9 mouse cellular contexts compared by ENCODE assay signal in the genomic region with DNA sequence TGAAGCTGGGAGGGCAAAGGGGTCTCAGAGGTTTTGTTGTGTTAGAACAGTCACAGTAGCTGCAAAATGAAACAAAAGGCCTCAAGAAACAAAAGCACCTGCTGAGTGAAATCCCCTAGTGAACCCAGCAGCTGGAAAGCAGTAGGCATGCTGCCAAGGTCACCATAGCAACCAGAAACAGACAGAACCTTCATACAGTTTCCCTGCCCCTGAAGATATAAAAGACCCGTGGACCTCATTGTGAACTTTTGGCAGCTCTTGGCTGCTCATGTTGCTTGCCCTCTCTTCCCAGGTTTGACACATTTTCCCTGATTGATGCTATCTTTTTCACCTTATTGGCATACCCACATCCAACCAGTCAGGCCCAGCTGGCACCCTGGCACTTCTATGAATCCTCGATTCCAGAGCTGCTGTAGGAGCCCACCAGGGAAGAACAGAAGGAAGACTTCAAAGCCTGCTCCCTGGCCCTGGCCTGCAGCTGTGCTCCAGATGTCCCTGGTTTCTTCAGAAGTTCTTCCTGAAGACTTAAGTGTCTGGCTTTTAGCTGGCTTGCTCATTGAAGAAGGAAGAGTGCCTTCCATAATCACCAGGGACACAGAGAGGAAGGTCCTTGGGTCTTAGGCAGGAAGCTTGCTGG. TPM values are rescaled to one million over a fixed set of nuclear protein-coding genes. Genes with fewer than 3 reads are reported as not detected.
DNase-seq lines count a peak whose midpoint lies in the region; ATAC-seq lines count a peak whose summit lies in the region.
"Had no signal": no experiment of that assay in that cellular context is flagged by ENCODE, and none has a peak within 500 bp of the region (broad histone marks: within the 10 kb centered on the region; RNA-seq: fewer than 3 reads in every experiment).

No protein-coding gene starts in this region.

- 5% methylated on average over 2 of the region's 2 CpGs for WGBS in forebrain, embryonic 15.5 days
- 29% methylated on average over 2 of the region's 2 CpGs for WGBS in kidney, embryonic 14.5 days
- WGBS in midbrain, embryonic 12.5 days: 11% methylated on average over 2 of the region's 2 CpGs

- H3K9me3 ChIP-seq in forebrain, embryonic 15.5 days: no peaks in the 10 kb centered on the region
- H3K9me3 ChIP-seq in kidney, embryonic 14.5 days (ENCODE audit: control insufficient read depth, low read length): no peaks in the 10 kb centered on the region
- H3K9me3 ChIP-seq in midbrain, embryonic 12.5 days: no peaks in the 10 kb centered on the region

- H3K4me2 ChIP-seq in forebrain, embryonic 15.5 days (replicated peaks): no peak overlapping the region
- no peak overlapping the region for H3K4me2 ChIP-seq in kidney, embryonic 14.5 days (replicated peaks; ENCODE audit: low read depth, low read length)
- no peak overlapping the region for H3K4me2 ChIP-seq in midbrain, embryonic 12.5 days (replicated peaks)

- no peaks in the 10 kb centered on the region for H3K36me3 ChIP-seq in forebrain, embryonic 15.5 days
- no peaks in the 10 kb centered on the region for H3K36me3 ChIP-seq in kidney, embryonic 14.5 days (ENCODE audit: control insufficient read depth, insufficient read depth, low read length)
- no peaks in the 10 kb centered on the region for H3K36me3 ChIP-seq in midbrain, embryonic 12.5 days

- peaks cover 17% of the 10 kb centered on the region for H3K4me1 ChIP-seq in forebrain, embryonic 15.5 days
- H3K4me1 ChIP-seq in kidney, embryonic 14.5 days (ENCODE audit: control insufficient read depth, insufficient read depth, low read length): peaks cover 7% of the 10 kb centered on the region
- peaks cover 14% of the 10 kb centered on the region for H3K4me1 ChIP-seq in midbrain, embryonic 12.5 days

- peak; percentile 57 for ATAC-seq in forebrain, embryonic 15.5 days (replicated peaks)
- peak; percentile 55; the same call in 1 of the 2 replicates for ATAC-seq in kidney, embryonic 14.5 days (ENCODE audit: low FRiP score, low TSS enrichment)
- 0 out of 2 replicates have a peak, but pooled peaks have one; percentile 58 for ATAC-seq in midbrain, embryonic 12.5 days (ENCODE audit: low FRiP score, low read depth)

- H3K9ac ChIP-seq in forebrain, embryonic 15.5 days (replicated peaks): no peak overlapping the region
- H3K9ac ChIP-seq in kidney, embryonic 14.5 days (ENCODE audit: low read depth, low read length): peak overlapping the region; percentile 7; the same call in 1 of the 2 replicates
- no peak overlapping the region for H3K9ac ChIP-seq in midbrain, embryonic 12.5 days (replicated peaks)

- no peaks in the 10 kb centered on the region for H3K27me3 ChIP-seq in forebrain, embryonic 15.5 days
- no peaks in the 10 kb centered on the region for H3K27me3 ChIP-seq in kidney, embryonic 14.5 days (ENCODE audit: control insufficient read depth, insufficient read depth, low read length)
- H3K27me3 ChIP-seq in midbrain, embryonic 12.5 days: no peaks in the 10 kb centered on the region; the same call in 1 of the 2 replicates

- H3K27ac ChIP-seq in forebrain, embryonic 15.5 days (replicated peaks): peak overlapping the region; percentile 54; the same call in 1 of the 2 replicates
- no peak overlapping the region for H3K27ac ChIP-seq in kidney, embryonic 14.5 days (ENCODE audit: low read depth, low read length)
- peak overlapping the region; percentile 36; the same call in 1 of the 2 replicates for H3K27ac ChIP-seq in midbrain, embryonic 12.5 days (replicated peaks)

- peak; percentile 58 for DNase-seq in layer of hippocampus, adult 11-12 months (ENCODE audit: low spot score)
- no peak for DNase-seq in layer of hippocampus, postnatal 36 days
- DNase-seq in adipocyte (ENCODE audit: low spot score): peak; percentile 50
- peak; percentile 58 for DNase-seq in thymus, postnatal 14 days
- no peak for DNase-seq in spleen, postnatal 14 days (ENCODE audit: low spot score in 2 of 2)

- no peak overlapping the region for H3K4me3 ChIP-seq in forebrain, embryonic 15.5 days
- no peak overlapping the region for H3K4me3 ChIP-seq in kidney, embryonic 14.5 days (ENCODE audit: low read length)
- no peak overlapping the region for H3K4me3 ChIP-seq in midbrain, embryonic 12.5 days

RNA-seq across cellular contexts. Expression of a gene that starts 10.9 kb away (rescaled TPM):
- total RNA-seq in layer of hippocampus, postnatal 36 days (2021): 10 to 100 TPM; 18.8 to 23.5 TPM
- 12.8 and 18.5 TPM in 2 replicates for polyA plus RNA-seq in forebrain, embryonic 15.5 days (2015; fragmentation: Nextera tagmentation; extraction: Ambion mirVana)
- 115 and 148 TPM in 2 replicates for polyA plus RNA-seq in kidney, embryonic 14.5 days (2014; fragmentation: Nextera tagmentation; extraction: Ambion mirVana)
- polyA plus RNA-seq in midbrain, embryonic 12.5 days (2016; fragmentation: Nextera tagmentation; extraction: Ambion mirVana): 23.8 and 28.5 TPM in 2 replicates

RNA-seq across cellular contexts. Expression of a gene that starts 15.2 kb away (rescaled TPM):
- not detected for total RNA-seq in layer of hippocampus, postnatal 36 days (2021)
- not detected in 2 replicates for polyA plus RNA-seq in forebrain, embryonic 15.5 days (2015; fragmentation: Nextera tagmentation; extraction: Ambion mirVana)
- 0.56 TPM in 1 of 2 replicates, not detected in the other for polyA plus RNA-seq in kidney, embryonic 14.5 days (2014; fragmentation: Nextera tagmentation; extraction: Ambion mirVana)
- polyA plus RNA-seq in midbrain, embryonic 12.5 days (2016; fragmentation: Nextera tagmentation; extraction: Ambion mirVana): not detected in 2 replicates
- polyA plus RNA-seq: heart, embryonic 16.5 days had no signal

RNA-seq across cellular contexts. Expression of a gene that starts 20.0 kb away (rescaled TPM):
- total RNA-seq in layer of hippocampus, postnatal 36 days (2021): 1 to 10 TPM; 2.7 to 3.8 TPM
- polyA plus RNA-seq in forebrain, embryonic 15.5 days (2015; fragmentation: Nextera tagmentation; extraction: Ambion mirVana): 0.56 and 0.65 TPM in 2 replicates
- 2.7 and 3.9 TPM in 2 replicates for polyA plus RNA-seq in kidney, embryonic 14.5 days (2014; fragmentation: Nextera tagmentation; extraction: Ambion mirVana)
- 1.4 and 1.7 TPM in 2 replicates for polyA plus RNA-seq in midbrain, embryonic 12.5 days (2016; fragmentation: Nextera tagmentation; extraction: Ambion mirVana)

RNA-seq across cellular contexts. Expression of a gene that starts 21.8 kb away (rescaled TPM):
- not detected for total RNA-seq in layer of hippocampus, postnatal 36 days (2021)
- not detected in 2 replicates for polyA plus RNA-seq in forebrain, embryonic 15.5 days (2015; fragmentation: Nextera tagmentation; extraction: Ambion mirVana)
- not detected in 2 replicates for polyA plus RNA-seq in kidney, embryonic 14.5 days (2014; fragmentation: Nextera tagmentation; extraction: Ambion mirVana)
- polyA plus RNA-seq in midbrain, embryonic 12.5 days (2016; fragmentation: Nextera tagmentation; extraction: Ambion mirVana): not detected in 2 replicates
- polyA plus RNA-seq: heart, embryonic 16.5 days had no signal

RNA-seq across cellular contexts. Expression of a gene that starts 30.3 kb away (rescaled TPM):
- total RNA-seq in layer of hippocampus, postnatal 36 days (2021): under 1 TPM; 0.61 to 0.62 TPM
- not detected in 2 replicates for polyA plus RNA-seq in forebrain, embryonic 15.5 days (2015; fragmentation: Nextera tagmentation; extraction: Ambion mirVana)
- polyA plus RNA-seq in kidney, embryonic 14.5 days (2014; fragmentation: Nextera tagmentation; extraction: Ambion mirVana): not detected in 2 replicates
- 0.14 TPM in 1 of 2 replicates, not detected in the other for polyA plus RNA-seq in midbrain, embryonic 12.5 days (2016; fragmentation: Nextera tagmentation; extraction: Ambion mirVana)

Comparison
In these comparisons a context has a peak if more than half of its experiments do, and no peak if none do; other contexts are left out.
1. DNase-seq: peak in layer of hippocampus, adult 11-12 months (single experiment), adipocyte (single experiment) and thymus, postnatal 14 days (single experiment); none in layer of hippocampus, postnatal 36 days (0 of 2) and spleen, postnatal 14 days (0 of 2).
2. Peak in every context shown above with its lines, with median percentiles within 50 percentile points of each other: ATAC-seq.